Mouse (Mus musculus): ENCODE data around the gene Ccdc12. TPM values are rescaled to one million over a fixed set of nuclear protein-coding genes. Genes with fewer than 3 reads are reported as not detected.

Gene Ccdc12
- polyA plus RNA-seq, 1 experiment from 2014 or later = 97.6 TPM

DNA sequence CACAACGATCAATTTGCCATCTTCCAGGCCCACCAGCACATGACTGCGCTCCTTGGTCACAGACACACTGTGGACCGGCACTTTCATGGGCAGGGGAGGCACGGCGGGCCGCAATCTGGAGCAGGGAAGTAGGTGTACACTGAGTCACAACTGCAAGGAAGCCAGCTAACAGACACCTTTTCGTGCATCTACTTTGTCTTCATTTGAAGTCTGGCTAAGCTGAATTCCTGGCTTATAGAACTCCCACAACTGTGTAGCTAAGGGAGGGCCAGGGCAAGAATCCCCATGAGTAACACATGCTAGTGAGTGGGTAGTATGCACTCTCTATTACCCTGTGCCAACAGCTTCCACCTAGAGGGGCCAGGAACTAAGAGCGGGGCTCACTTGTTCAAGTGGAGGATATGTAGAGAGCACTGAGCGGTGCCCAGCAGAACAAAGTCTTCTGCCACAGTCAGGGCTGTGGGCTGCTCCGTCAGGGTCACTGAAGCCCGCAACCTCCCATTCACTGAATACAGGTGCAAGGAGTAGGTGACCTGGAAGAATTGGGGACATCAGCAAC lies 30.9 kb upstream of the Ccdc12 start:
- H3K27ac ChIP-seq = peak overlapping the region; percentile 84
- WGBS = 67% methylated on average over 11 of the region's 11 CpGs
- H3K9me3 ChIP-seq (ENCODE audit: control insufficient read depth, low read length) = no peaks in the 10 kb centered on the region
- peaks cover 24% of the 10 kb centered on the region for H3K4me1 ChIP-seq (replicated peaks; ENCODE audit: control insufficient read depth, insufficient read depth, low read length)
- ATAC-seq (ENCODE audit: low FRiP score) = no peak
- H3K36me3 ChIP-seq (replicated peaks; ENCODE audit: control insufficient read depth, insufficient read depth) = peaks cover 18% of the 10 kb centered on the region
- DNase-seq (ENCODE audit: low spot score) = no peak
- H3K4me2 ChIP-seq (replicated peaks) = peak overlapping the region; percentile 94
- no peaks in the 10 kb centered on the region for H3K27me3 ChIP-seq (ENCODE audit: control insufficient read depth, insufficient read depth, low read length)
- peak overlapping the region; percentile 73 for H3K9ac ChIP-seq
- peak overlapping the region; percentile 42 for H3K4me3 ChIP-seq (replicated peaks; ENCODE audit: low read length)

DNA sequence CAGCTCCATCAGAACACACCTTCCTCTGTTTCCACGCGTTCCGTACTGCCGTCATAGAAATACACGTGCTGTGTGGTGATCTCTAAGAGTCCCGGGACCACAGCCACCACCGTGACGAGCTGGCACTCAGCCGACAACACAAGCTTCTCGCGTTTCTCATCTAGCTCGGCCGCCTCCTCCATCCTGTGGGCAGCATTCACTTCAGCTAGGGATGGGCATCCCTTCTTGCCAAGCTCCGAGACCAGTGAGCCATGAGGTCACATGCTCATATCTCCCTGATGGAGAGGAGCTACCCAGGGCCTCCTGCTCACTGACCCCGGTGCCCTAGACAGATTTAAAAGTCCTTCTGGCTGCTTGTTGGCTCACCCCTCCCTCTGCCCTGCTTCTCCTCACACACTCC lies 26.1 kb upstream of the Ccdc12 start:
- peaks cover 5% of the 10 kb centered on the region; the same call in 1 of the 2 replicates for H3K4me1 ChIP-seq (replicated peaks; ENCODE audit: control insufficient read depth, insufficient read depth, low read length)
- H3K36me3 ChIP-seq (replicated peaks; ENCODE audit: control insufficient read depth, insufficient read depth) = no peaks in the 10 kb centered on the region
- ATAC-seq (ENCODE audit: low FRiP score) (no peak), DNase-seq (ENCODE audit: low spot score) (no peak)
- no peaks in the 10 kb centered on the region for H3K27me3 ChIP-seq (ENCODE audit: control insufficient read depth, insufficient read depth, low read length)
- H3K4me3 ChIP-seq (replicated peaks; ENCODE audit: low read length) = no peak overlapping the region
- 91% methylated on average over 15 of the region's 15 CpGs for WGBS
- no peak overlapping the region for H3K9ac ChIP-seq
- no peak overlapping the region for H3K27ac ChIP-seq
- no peak overlapping the region for H3K4me2 ChIP-seq (replicated peaks)
- H3K9me3 ChIP-seq (ENCODE audit: control insufficient read depth, low read length) = no peaks in the 10 kb centered on the region

DNA sequence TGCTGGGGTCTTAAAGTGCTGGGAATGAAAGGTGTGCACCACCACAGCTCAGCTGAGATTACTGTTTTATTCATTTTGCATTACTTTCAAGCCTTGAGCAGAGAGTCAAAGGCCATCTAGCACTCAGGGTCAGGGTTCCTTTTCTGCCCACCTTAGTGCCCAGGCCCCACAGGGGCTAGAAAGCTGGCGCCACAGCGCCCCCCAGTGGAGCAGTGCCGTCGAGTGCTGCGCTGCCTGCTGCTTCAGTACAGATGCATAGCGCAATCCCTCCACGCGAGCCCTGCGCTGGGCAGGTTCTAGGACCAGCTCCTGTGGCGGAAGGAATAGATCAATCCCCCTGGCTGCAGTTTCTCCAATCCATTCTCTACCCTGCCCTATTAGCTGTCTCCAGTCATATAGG lies 25.1 kb upstream of the Ccdc12 start:
- DNase-seq (ENCODE audit: low spot score) = peak; percentile 68
- H3K27me3 ChIP-seq (ENCODE audit: control insufficient read depth, insufficient read depth, low read length) = no peaks in the 10 kb centered on the region
- peak overlapping the region; percentile 52 for H3K4me2 ChIP-seq (replicated peaks)
- no peak overlapping the region for H3K27ac ChIP-seq
- H3K4me3 ChIP-seq (replicated peaks; ENCODE audit: low read length) = peak overlapping the region; percentile 21
- ATAC-seq (ENCODE audit: low FRiP score) = 0 out of 2 replicates have a peak, but pooled peaks have one; percentile 25
- H3K9ac ChIP-seq = peak overlapping the region; percentile 28; the same call in 1 of the 2 replicates
- no peaks in the 10 kb centered on the region for H3K4me1 ChIP-seq (replicated peaks; ENCODE audit: control insufficient read depth, insufficient read depth, low read length)
- H3K9me3 ChIP-seq (ENCODE audit: control insufficient read depth, low read length) = no peaks in the 10 kb centered on the region
- no peaks in the 10 kb centered on the region for H3K36me3 ChIP-seq (replicated peaks; ENCODE audit: control insufficient read depth, insufficient read depth)
- 14% methylated on average over 10 of the region's 10 CpGs for WGBS

DNA sequence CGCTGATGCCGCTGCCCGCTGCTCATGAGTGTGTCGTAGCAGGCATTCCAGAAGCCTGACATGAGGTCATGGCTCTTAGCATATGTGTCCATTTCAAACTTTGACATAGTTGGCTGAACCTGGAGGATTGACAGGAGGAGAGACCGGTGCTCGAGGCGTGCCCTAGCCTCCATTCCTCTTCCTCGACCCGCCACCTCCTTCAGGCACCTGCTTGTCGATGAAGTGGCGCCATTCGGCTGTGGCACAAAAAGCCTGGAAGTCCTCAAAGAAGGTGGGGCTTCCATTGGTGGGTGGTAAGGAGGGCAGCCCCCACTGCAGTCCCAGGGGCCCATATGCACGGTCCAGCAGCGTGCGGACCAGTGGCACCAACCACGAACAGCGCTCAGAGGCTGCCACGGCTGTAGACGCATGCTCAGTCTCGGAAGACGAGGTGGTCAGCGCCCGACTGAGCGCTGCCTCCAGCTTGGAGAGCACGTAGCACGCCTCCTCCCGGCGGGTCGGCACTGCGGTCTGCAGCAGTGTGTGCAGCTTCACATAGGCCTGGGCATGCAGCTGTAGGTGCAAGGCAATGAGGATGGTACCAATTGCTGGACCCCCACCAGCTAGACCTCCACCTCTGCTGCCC lies 24.5 kb upstream of the Ccdc12 start:
- 16% methylated on average over 30 of the region's 30 CpGs for WGBS
- ATAC-seq (ENCODE audit: low FRiP score) = peak; percentile 19; the same call in 1 of the 2 replicates
- Histone ChIP-seq H3K9ac (peak overlapping the region; percentile 28; the same call in 1 of the 2 replicates), H3K9me3 (ENCODE audit: control insufficient read depth, low read length) (no peaks in the 10 kb centered on the region), H3K27me3 (ENCODE audit: control insufficient read depth, insufficient read depth, low read length) (no peaks in the 10 kb centered on the region), H3K4me2 (replicated peaks) (peak overlapping the region; percentile 52), H3K27ac (no peak overlapping the region), H3K36me3 (replicated peaks; ENCODE audit: control insufficient read depth, insufficient read depth) (no peaks in the 10 kb centered on the region), H3K4me1 (replicated peaks; ENCODE audit: control insufficient read depth, insufficient read depth, low read length) (no peaks in the 10 kb centered on the region), H3K4me3 (replicated peaks; ENCODE audit: low read length) (peak overlapping the region; percentile 21)
- DNase-seq (ENCODE audit: low spot score) = no peak

DNA sequence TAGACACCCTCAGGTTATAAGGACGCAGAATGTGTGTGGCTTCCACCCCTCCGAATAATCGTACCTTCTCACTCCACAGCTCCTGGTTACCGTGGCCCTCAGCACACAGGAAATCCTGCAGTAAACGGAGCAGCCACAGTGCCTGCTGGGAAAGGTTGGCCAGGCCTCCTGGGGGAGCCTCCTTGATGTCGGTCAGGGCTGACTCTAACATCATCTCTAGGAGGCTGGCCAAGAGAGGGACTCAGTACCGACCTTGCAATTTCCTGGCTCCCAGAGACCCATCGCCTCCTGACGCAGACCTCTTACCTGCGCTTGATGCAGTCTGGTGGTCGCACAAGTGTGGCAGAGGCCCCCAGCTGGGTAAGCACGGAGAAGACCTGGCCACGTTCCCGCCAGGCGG lies 23.6 kb upstream of the Ccdc12 start:
- Histone ChIP-seq H3K4me1 (replicated peaks; ENCODE audit: control insufficient read depth, insufficient read depth, low read length) (no peaks in the 10 kb centered on the region), H3K4me2 (replicated peaks) (no peak overlapping the region), H3K9me3 (ENCODE audit: control insufficient read depth, low read length) (no peaks in the 10 kb centered on the region), H3K36me3 (replicated peaks; ENCODE audit: control insufficient read depth, insufficient read depth) (no peaks in the 10 kb centered on the region), H3K4me3 (replicated peaks; ENCODE audit: low read length) (no peak overlapping the region), H3K27me3 (ENCODE audit: control insufficient read depth, insufficient read depth, low read length) (no peaks in the 10 kb centered on the region), H3K27ac (no peak overlapping the region), H3K9ac (no peak overlapping the region)
- 79% methylated on average over 15 of the region's 15 CpGs for WGBS
- no peak for DNase-seq (ENCODE audit: low spot score)
- ATAC-seq (ENCODE audit: low FRiP score) = no peak

DNA sequence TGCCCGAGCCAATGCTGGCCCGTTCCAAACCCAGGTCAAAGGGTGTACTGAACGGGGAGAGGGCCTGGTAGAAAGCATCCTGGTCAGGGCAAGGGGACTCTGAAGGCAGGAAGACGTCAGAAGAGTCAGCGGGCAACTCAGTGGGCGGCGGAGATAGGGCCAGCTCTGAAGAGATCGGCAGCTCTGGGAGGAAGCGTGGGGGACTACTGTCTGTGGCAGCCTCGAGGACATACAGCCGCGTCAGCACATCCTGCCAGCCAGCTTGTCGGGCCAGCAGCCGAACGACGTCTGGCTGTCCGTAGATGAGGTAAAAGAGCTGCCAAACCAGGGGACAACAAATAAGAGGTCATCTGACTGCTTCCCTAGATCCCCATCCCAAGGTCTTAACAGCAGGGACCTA lies 22.4 kb upstream of the Ccdc12 start:
- H3K9ac ChIP-seq = no peak overlapping the region
- H3K9me3 ChIP-seq (ENCODE audit: control insufficient read depth, low read length) = no peaks in the 10 kb centered on the region
- H3K27me3 ChIP-seq (ENCODE audit: control insufficient read depth, insufficient read depth, low read length) = no peaks in the 10 kb centered on the region
- no peaks in the 10 kb centered on the region for H3K4me1 ChIP-seq (replicated peaks; ENCODE audit: control insufficient read depth, insufficient read depth, low read length)
- no peak overlapping the region for H3K4me2 ChIP-seq (replicated peaks)
- no peak for ATAC-seq (ENCODE audit: low FRiP score)
- H3K36me3 ChIP-seq (replicated peaks; ENCODE audit: control insufficient read depth, insufficient read depth) = no peaks in the 10 kb centered on the region
- DNase-seq (ENCODE audit: low spot score) = no peak
- 69% methylated on average over 17 of the region's 17 CpGs for WGBS
- no peak overlapping the region for H3K27ac ChIP-seq
- no peak overlapping the region for H3K4me3 ChIP-seq (replicated peaks; ENCODE audit: low read length)

DNA sequence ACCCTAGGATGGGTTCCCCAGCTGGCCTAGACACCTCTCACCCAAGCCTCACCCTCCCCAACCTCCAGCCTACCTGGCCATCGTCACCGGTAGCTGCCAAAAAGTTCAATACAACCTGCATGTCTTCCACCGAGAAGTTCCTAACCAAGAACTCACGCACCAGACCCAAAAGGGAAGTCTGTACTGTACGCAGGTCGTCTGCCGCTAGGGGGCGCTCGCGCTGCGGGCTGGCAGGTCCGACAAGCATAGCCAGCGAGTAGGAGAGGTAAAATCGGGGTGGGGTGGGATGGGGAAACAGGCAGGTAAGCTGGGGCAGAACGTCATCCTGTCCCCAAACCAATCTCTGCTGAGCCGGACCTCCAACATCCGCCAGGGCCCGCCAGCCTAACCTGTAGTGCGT lies 21.1 kb upstream of the Ccdc12 start:
- no peaks in the 10 kb centered on the region for H3K4me1 ChIP-seq (replicated peaks; ENCODE audit: control insufficient read depth, insufficient read depth, low read length)
- ATAC-seq (ENCODE audit: low FRiP score) (no peak), DNase-seq (ENCODE audit: low spot score) (peak; percentile 86)
- H3K27ac ChIP-seq = no peak overlapping the region
- WGBS = 7% methylated on average over 19 of the region's 19 CpGs
- H3K4me2 ChIP-seq (replicated peaks) = no peak overlapping the region
- no peak overlapping the region for H3K4me3 ChIP-seq (replicated peaks; ENCODE audit: low read length)
- H3K9me3 ChIP-seq (ENCODE audit: control insufficient read depth, low read length) = no peaks in the 10 kb centered on the region
- no peaks in the 10 kb centered on the region for H3K27me3 ChIP-seq (ENCODE audit: control insufficient read depth, insufficient read depth, low read length)
- H3K36me3 ChIP-seq (replicated peaks; ENCODE audit: control insufficient read depth, insufficient read depth) = no peaks in the 10 kb centered on the region
- H3K9ac ChIP-seq = no peak overlapping the region

DNA sequence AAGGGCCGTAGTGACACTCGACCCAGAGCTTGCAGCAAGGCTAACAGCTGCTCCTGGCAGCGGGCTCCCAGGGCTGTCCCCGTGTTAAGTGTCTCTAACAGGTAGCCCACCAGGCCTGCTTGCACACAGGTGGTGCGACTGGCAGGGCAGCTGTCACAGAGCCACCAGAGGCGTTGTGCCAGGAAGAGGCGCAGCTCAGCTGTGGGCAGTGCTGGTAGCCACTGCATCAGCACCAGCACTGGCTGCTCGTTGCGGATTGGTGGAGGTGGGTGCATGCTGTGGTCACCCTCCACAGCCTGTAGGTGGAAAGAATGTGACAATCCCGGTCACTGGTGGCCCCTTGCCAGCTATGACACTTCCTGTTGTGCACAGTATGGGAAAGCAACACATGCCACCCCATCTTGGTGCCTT lies 17.7 kb upstream of the Ccdc12 start:
- Histone ChIP-seq H3K36me3 (replicated peaks; ENCODE audit: control insufficient read depth, insufficient read depth) (no peaks in the 10 kb centered on the region), H3K4me2 (replicated peaks) (no peak overlapping the region), H3K9me3 (ENCODE audit: control insufficient read depth, low read length) (no peaks in the 10 kb centered on the region), H3K27me3 (ENCODE audit: control insufficient read depth, insufficient read depth, low read length) (no peaks in the 10 kb centered on the region), H3K4me3 (replicated peaks; ENCODE audit: low read length) (no peak overlapping the region), H3K9ac (no peak overlapping the region), H3K4me1 (replicated peaks; ENCODE audit: control insufficient read depth, insufficient read depth, low read length) (no peaks in the 10 kb centered on the region), H3K27ac (no peak overlapping the region)
- WGBS = 82% methylated on average over 10 of the region's 10 CpGs
- ATAC-seq (ENCODE audit: low FRiP score) = no peak; the same call in 1 of the 2 replicates
- DNase-seq (ENCODE audit: low spot score) = no peak

DNA sequence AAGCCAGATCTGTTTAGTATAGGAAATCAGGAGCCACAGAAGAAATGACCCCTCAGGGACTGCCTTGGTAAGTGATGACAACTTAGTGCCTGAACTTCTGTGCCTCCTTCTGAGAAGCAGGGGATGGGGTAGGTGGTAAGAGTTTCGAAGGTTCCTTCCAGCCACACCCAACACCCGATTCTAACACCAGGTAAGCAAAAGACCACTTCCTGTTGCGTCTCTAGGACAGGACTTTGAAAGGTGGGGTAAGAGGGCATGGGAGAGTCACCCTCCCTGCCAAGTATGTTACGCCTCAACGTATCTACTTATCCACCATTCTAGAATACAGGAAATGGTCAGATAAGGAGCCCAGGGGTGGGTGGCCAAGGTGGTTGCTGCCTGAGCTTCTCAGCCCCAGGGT lies 15.3 kb upstream of the Ccdc12 start:
- 91% methylated on average over 5 of the region's 5 CpGs for WGBS
- Histone ChIP-seq H3K4me3 (replicated peaks; ENCODE audit: low read length) (no peak overlapping the region), H3K27me3 (ENCODE audit: control insufficient read depth, insufficient read depth, low read length) (no peaks in the 10 kb centered on the region), H3K4me2 (replicated peaks) (no peak overlapping the region), H3K4me1 (replicated peaks; ENCODE audit: control insufficient read depth, insufficient read depth, low read length) (no peaks in the 10 kb centered on the region), H3K9me3 (ENCODE audit: control insufficient read depth, low read length) (no peaks in the 10 kb centered on the region), H3K9ac (no peak overlapping the region), H3K27ac (no peak overlapping the region), H3K36me3 (replicated peaks; ENCODE audit: control insufficient read depth, insufficient read depth) (no peaks in the 10 kb centered on the region)
- DNase-seq (ENCODE audit: low spot score) (no peak), ATAC-seq (ENCODE audit: low FRiP score) (no peak)

Data from hindbrain, embryonic 14.5 days (tissue).